Mouse (Mus musculus): ENCODE results near the gene Sh3gl3. TPM values are rescaled to one million over a fixed set of nuclear protein-coding genes. Genes with fewer than 3 reads are reported as not detected.
A peak's percentile ranks its signal among the peaks of the same experiment; 100 is the strongest.

The Sh3gl3 gene
- polyA plus RNA-seq, 1 experiment from 2014 or later = 13.7 TPM

- Histone ChIP-seq H3K36me3 (no peaks in the 10 kb centered on the region), H3K4me1 (no peaks in the 10 kb centered on the region), H3K27me3 (no peaks in the 10 kb centered on the region), H3K4me3 (replicated peaks) (no peak overlapping the region), H3K9ac (no peak overlapping the region), H3K27ac (no peak overlapping the region), H3K4me2 (no peak overlapping the region), H3K9me3 (replicated peaks) (no peaks in the 10 kb centered on the region)
- ATAC-seq (replicated peaks; ENCODE audit: low FRiP score) = no peak
- WGBS = 63% methylated on average over 1 of the region's 1 CpGs
These were observed 153.0 kb downstream of the Sh3gl3 start for GRCm38 (mm10) chr7:82326616-82327015.

- Histone ChIP-seq H3K27me3 (no peaks in the 10 kb centered on the region), H3K27ac (no peak overlapping the region), H3K4me2 (no peak overlapping the region), H3K9me3 (replicated peaks) (no peaks in the 10 kb centered on the region), H3K9ac (no peak overlapping the region), H3K4me1 (no peaks in the 10 kb centered on the region), H3K4me3 (replicated peaks) (no peak overlapping the region), H3K36me3 (no peaks in the 10 kb centered on the region)
- 48% methylated on average over 4 of the region's 4 CpGs for WGBS
- ATAC-seq (replicated peaks; ENCODE audit: low FRiP score) = no peak
These were observed 153.6 kb downstream of the Sh3gl3 start for GRCm38 (mm10) chr7:82327201-82327600.

- H3K9me3 ChIP-seq (replicated peaks) = no peaks in the 10 kb centered on the region
- H3K9ac ChIP-seq = no peak overlapping the region
- H3K36me3 ChIP-seq = no peaks in the 10 kb centered on the region
- no peak overlapping the region for H3K27ac ChIP-seq
- no peak overlapping the region for H3K4me2 ChIP-seq
- no peak for ATAC-seq (replicated peaks; ENCODE audit: low FRiP score)
- no peaks in the 10 kb centered on the region for H3K4me1 ChIP-seq
- H3K27me3 ChIP-seq = no peaks in the 10 kb centered on the region
- H3K4me3 ChIP-seq (replicated peaks) = no peak overlapping the region
- WGBS = 64% methylated on average over 5 of the region's 5 CpGs
These were observed 154.2 kb downstream of the Sh3gl3 start for GRCm38 (mm10) chr7:82327881-82328280.

- H3K27ac ChIP-seq = no peak overlapping the region
- no peaks in the 10 kb centered on the region for H3K36me3 ChIP-seq
- no peaks in the 10 kb centered on the region for H3K4me1 ChIP-seq
- peaks cover 18% of the 10 kb centered on the region for H3K27me3 ChIP-seq
- H3K9ac ChIP-seq = no peak overlapping the region
- no peak overlapping the region for H3K4me2 ChIP-seq
- no peaks in the 10 kb centered on the region for H3K9me3 ChIP-seq (replicated peaks)
- H3K4me3 ChIP-seq (replicated peaks) = no peak overlapping the region
- 67% methylated on average over 4 of the region's 4 CpGs for WGBS
- ATAC-seq (replicated peaks; ENCODE audit: low FRiP score) = no peak
These were observed 156.2 kb downstream of the Sh3gl3 start for GRCm38 (mm10) chr7:82329831-82330230.

GRCm38 (mm10) chr7:82330860-82331259 is 157.2 kb downstream of the Sh3gl3 start:
- Histone ChIP-seq H3K36me3 (no peaks in the 10 kb centered on the region), H3K9me3 (replicated peaks) (no peaks in the 10 kb centered on the region), H3K4me3 (replicated peaks) (no peak overlapping the region), H3K4me2 (no peak overlapping the region), H3K9ac (no peak overlapping the region), H3K27ac (no peak overlapping the region), H3K4me1 (peaks cover 9% of the 10 kb centered on the region), H3K27me3 (peaks cover 29% of the 10 kb centered on the region)
- 63% methylated on average over 6 of the region's 6 CpGs for WGBS
- no peak for ATAC-seq (replicated peaks; ENCODE audit: low FRiP score)

GRCm38 (mm10) chr7:82334000-82334399 is 160.4 kb downstream of the Sh3gl3 start:
- ATAC-seq (replicated peaks; ENCODE audit: low FRiP score) = no peak
- H3K27me3 ChIP-seq = peaks cover 53% of the 10 kb centered on the region

GRCm38 (mm10) chr7:82335211-82336121 is 161.8 kb downstream of the Sh3gl3 start, which contains the start of gene Adamtsl3:
Adamtsl3 (plus strand) TSS chr7:82335694.
- 1% methylated on average over 95 of the region's 95 CpGs for WGBS
- peak; percentile 60 for ATAC-seq (replicated peaks; ENCODE audit: low FRiP score)
- peak within 1 kb of the TSS; percentile 55 for H3K4me3 ChIP-seq (replicated peaks)

More at GRCm38 (mm10) chr7:82334000-82334399, 160.4 kb downstream of the Sh3gl3 start:
- WGBS = 55% methylated on average over 1 of the region's 1 CpGs
- H3K4me2 ChIP-seq = no peak overlapping the region
- H3K9ac ChIP-seq = no peak overlapping the region
- H3K27ac ChIP-seq = no peak overlapping the region
- H3K9me3 ChIP-seq (replicated peaks) = no peaks in the 10 kb centered on the region
- peaks cover 17% of the 10 kb centered on the region for H3K4me1 ChIP-seq
- no peak overlapping the region for H3K4me3 ChIP-seq (replicated peaks)
- no peaks in the 10 kb centered on the region for H3K36me3 ChIP-seq

GRCm38 (mm10) chr7:82336132-82336531 is 162.5 kb downstream of the Sh3gl3 start:
- Histone ChIP-seq H3K4me1 (peaks cover 17% of the 10 kb centered on the region), H3K4me2 (peak overlapping the region; percentile 94), H3K9ac (0 out of 2 replicates have a peak overlapping the region, but pooled peaks have one; percentile 31), H3K27ac (no peak overlapping the region), H3K9me3 (replicated peaks) (no peaks in the 10 kb centered on the region), H3K27me3 (peaks cover 58% of the 10 kb centered on the region), H3K4me3 (replicated peaks) (peak overlapping the region; percentile 55), H3K36me3 (no peaks in the 10 kb centered on the region)
- under 1% methylated on average over 34 of the region's 34 CpGs for WGBS
- ATAC-seq (replicated peaks; ENCODE audit: low FRiP score) = peak; percentile 73

More at GRCm38 (mm10) chr7:82335211-82336121, 161.8 kb downstream of the Sh3gl3 start, which contains the start of gene Adamtsl3:
- peak within 1 kb of the TSS; percentile 31; the same call in 1 of the 2 replicates for H3K9ac ChIP-seq
- H3K27ac ChIP-seq = no peak within 1 kb of the TSS
- peak within 1 kb of the TSS; percentile 94 for H3K4me2 ChIP-seq
- H3K9me3 ChIP-seq (replicated peaks) = no peaks in the 10 kb centered on the region
- H3K4me1 ChIP-seq = peaks cover 17% of the 10 kb centered on the region
- peaks cover 58% of the 10 kb centered on the region for H3K27me3 ChIP-seq
- H3K36me3 ChIP-seq = no peaks in the 10 kb centered on the region

GRCm38 (mm10) chr7:82338121-82338520 is 164.5 kb downstream of the Sh3gl3 start:
- H3K9me3 ChIP-seq (replicated peaks) = no peaks in the 10 kb centered on the region
- peaks cover 58% of the 10 kb centered on the region for H3K27me3 ChIP-seq
- WGBS = 78% methylated on average over 9 of the region's 9 CpGs
- H3K27ac ChIP-seq = no peak overlapping the region
- no peak overlapping the region for H3K4me3 ChIP-seq (replicated peaks)
- no peaks in the 10 kb centered on the region for H3K36me3 ChIP-seq
- H3K4me1 ChIP-seq = peaks cover 25% of the 10 kb centered on the region
- no peak for ATAC-seq (replicated peaks; ENCODE audit: low FRiP score)
- H3K4me2 ChIP-seq = no peak overlapping the region
- no peak overlapping the region for H3K9ac ChIP-seq

GRCm38 (mm10) chr7:82338532-82338931 is 164.9 kb downstream of the Sh3gl3 start:
- H3K36me3 ChIP-seq = no peaks in the 10 kb centered on the region
- H3K27me3 ChIP-seq = peaks cover 54% of the 10 kb centered on the region
- H3K9ac ChIP-seq = no peak overlapping the region
- no peak overlapping the region for H3K27ac ChIP-seq
- no peaks in the 10 kb centered on the region for H3K9me3 ChIP-seq (replicated peaks)
- H3K4me3 ChIP-seq (replicated peaks) = no peak overlapping the region
- WGBS = 80% methylated on average over 4 of the region's 4 CpGs
- peaks cover 25% of the 10 kb centered on the region for H3K4me1 ChIP-seq
- no peak for ATAC-seq (replicated peaks; ENCODE audit: low FRiP score)
- H3K4me2 ChIP-seq = no peak overlapping the region

- Histone ChIP-seq H3K27ac (no peak overlapping the region), H3K27me3 (peaks cover 48% of the 10 kb centered on the region), H3K9me3 (replicated peaks) (no peaks in the 10 kb centered on the region), H3K36me3 (no peaks in the 10 kb centered on the region), H3K4me3 (replicated peaks) (no peak overlapping the region), H3K4me1 (peaks cover 25% of the 10 kb centered on the region), H3K4me2 (no peak overlapping the region), H3K9ac (no peak overlapping the region)
- no peak for ATAC-seq (replicated peaks; ENCODE audit: low FRiP score)
- WGBS = 53% methylated on average over 3 of the region's 3 CpGs
These were observed 165.6 kb downstream of the Sh3gl3 start for GRCm38 (mm10) chr7:82339214-82339613.

GRCm38 (mm10) chr7:82341476-82341875 is 167.8 kb downstream of the Sh3gl3 start:
- no peak overlapping the region for H3K4me2 ChIP-seq
- H3K36me3 ChIP-seq = no peaks in the 10 kb centered on the region
- H3K27me3 ChIP-seq = peaks cover 25% of the 10 kb centered on the region
- 23% methylated on average over 8 of the region's 8 CpGs for WGBS
- no peak overlapping the region for H3K4me3 ChIP-seq (replicated peaks)
- H3K4me1 ChIP-seq = peaks cover 9% of the 10 kb centered on the region; the same call in 1 of the 2 replicates
- no peak overlapping the region for H3K9ac ChIP-seq
- no peak for ATAC-seq (replicated peaks; ENCODE audit: low FRiP score)
- H3K9me3 ChIP-seq (replicated peaks) = no peaks in the 10 kb centered on the region
- H3K27ac ChIP-seq = no peak overlapping the region
